Mouse (Mus musculus) urinary bladder, adult 2 months (tissue): ENCODE measurements at regions not wholly inside any gene's neighbourhood (a gene's known extent, or its start where the extent isn't known, plus 50 kb on each side); places are given as distances from the start of the nearest gene placed in this dataset.

Experiments used
- DNase-seq: peaks from one replicate; pipeline ENCODE4 v3.0.0; 2022; ENCODE audit warnings: low spot score

- DNase-seq = no peak
These were observed 237.5 kb upstream of the 3110018I06Rik start for GRCm38 (mm10) chr12:107250747-107251470.

- DNase-seq = no peak
These were observed 236.5 kb upstream of the 3110018I06Rik start for GRCm38 (mm10) chr12:107251981-107252380.

- no peak for DNase-seq
These were observed 226.4 kb upstream of the 3110018I06Rik start for GRCm38 (mm10) chr12:107262076-107262475.

GRCm38 (mm10) chr12:107262516-107262915, 225.9 kb upstream of the 3110018I06Rik start:
- DNase-seq = no peak

GRCm38 (mm10) chr12:107266696-107267095, 221.7 kb upstream of the 3110018I06Rik start:
- DNase-seq = no peak

GRCm38 (mm10) chr12:107285622-107286021, 202.8 kb upstream of the 3110018I06Rik start:
- no peak for DNase-seq

GRCm38 (mm10) chr12:107291377-107291776, 197.1 kb upstream of the 3110018I06Rik start:
- DNase-seq = no peak

GRCm38 (mm10) chr12:107307094-107307740, 181.2 kb upstream of the 3110018I06Rik start:
- no peak for DNase-seq

GRCm38 (mm10) chr12:107315446-107315845, 173.0 kb upstream of the 3110018I06Rik start:
- no peak for DNase-seq

GRCm38 (mm10) chr12:107322861-107323260, 165.6 kb upstream of the 3110018I06Rik start:
- no peak for DNase-seq

- DNase-seq = no peak
These were observed 162.3 kb upstream of the 3110018I06Rik start for GRCm38 (mm10) chr12:107326101-107326500.

GRCm38 (mm10) chr12:107327107-107327770, 161.2 kb upstream of the 3110018I06Rik start:
- DNase-seq = no peak

- DNase-seq = no peak
These were observed 159.4 kb upstream of the 3110018I06Rik start for GRCm38 (mm10) chr12:107328986-107329385.

- DNase-seq = no peak
These were observed 154.1 kb upstream of the 3110018I06Rik start for GRCm38 (mm10) chr12:107334366-107334765.

- DNase-seq = no peak
These were observed 153.3 kb upstream of the 3110018I06Rik start for GRCm38 (mm10) chr12:107335106-107335505.

GRCm38 (mm10) chr12:107338758-107339157, 149.7 kb upstream of the 3110018I06Rik start:
- no peak for DNase-seq

- DNase-seq = no peak
These were observed 132.2 kb upstream of the 3110018I06Rik start for GRCm38 (mm10) chr12:107356211-107356610.

- DNase-seq = no peak
These were observed 131.5 kb upstream of the 3110018I06Rik start for GRCm38 (mm10) chr12:107356974-107357373.

- DNase-seq = no peak
These were observed 127.9 kb upstream of the 3110018I06Rik start for GRCm38 (mm10) chr12:107360511-107360910.

- DNase-seq = no peak
These were observed 126.8 kb upstream of the 3110018I06Rik start for GRCm38 (mm10) chr12:107361606-107362005.

GRCm38 (mm10) chr12:107362120-107362519, 126.3 kb upstream of the 3110018I06Rik start:
- no peak for DNase-seq

- DNase-seq = no peak
These were observed 116.2 kb upstream of the 3110018I06Rik start for GRCm38 (mm10) chr12:107372254-107372653.
